Mouse (Mus musculus) forelimb bud, embryonic 11.5 days (tissue): ENCODE results near the gene Klhl12.
"Not testable (repeated sequence)": the region's sequence is repeated elsewhere in the genome, so short reads cannot be mapped to it uniquely, and the experiment has no call there.

ENCODE experiments used
- DNase-seq: peaks from one replicate; pipeline ENCODE4 v3.0.0-alpha.2; 2012; ENCODE audit warnings: low read depth, low spot score

Klhl12 gene

DNA sequence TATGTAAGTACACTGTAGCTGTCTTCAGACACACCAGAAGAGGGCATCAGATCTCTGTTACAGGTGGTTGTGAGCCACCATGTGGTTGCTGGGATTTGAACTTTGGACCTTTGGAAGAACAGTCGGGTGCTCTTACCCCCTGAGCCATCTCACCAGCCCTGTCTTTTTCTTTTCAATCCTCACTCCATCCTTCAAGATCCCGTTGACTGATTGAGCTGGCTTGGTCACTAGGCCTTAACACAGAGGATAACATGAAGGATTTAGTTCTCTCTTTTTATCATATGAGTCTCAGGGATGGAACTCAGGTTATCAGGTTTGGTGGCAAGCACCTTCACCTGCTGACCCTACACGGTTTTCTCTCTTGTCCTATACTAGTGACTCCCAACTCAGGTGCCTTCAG lies 6.8 kb upstream of the Klhl12 start:
- DNase-seq = not testable (repeated sequence)

DNA sequence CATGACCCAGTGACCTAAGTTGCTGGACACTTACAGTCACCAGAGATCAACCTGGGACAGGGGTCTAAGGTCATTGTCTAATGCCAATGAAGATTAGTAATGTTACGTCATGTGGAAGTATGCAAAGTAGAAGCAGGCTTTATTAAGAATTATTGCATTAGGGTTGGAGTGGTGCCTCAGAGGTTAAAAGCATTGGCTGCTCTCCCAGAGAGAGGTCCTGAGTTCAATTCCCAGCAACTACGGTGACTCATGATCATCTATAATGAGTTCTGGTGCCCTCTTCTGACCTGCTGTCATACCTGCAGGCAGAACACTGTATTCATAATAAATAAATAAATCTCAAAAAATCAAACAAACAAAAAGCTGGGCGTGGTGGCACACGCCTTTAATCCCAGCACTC lies 5.1 kb upstream of the Klhl12 start:
- DNase-seq = no peak

DNA sequence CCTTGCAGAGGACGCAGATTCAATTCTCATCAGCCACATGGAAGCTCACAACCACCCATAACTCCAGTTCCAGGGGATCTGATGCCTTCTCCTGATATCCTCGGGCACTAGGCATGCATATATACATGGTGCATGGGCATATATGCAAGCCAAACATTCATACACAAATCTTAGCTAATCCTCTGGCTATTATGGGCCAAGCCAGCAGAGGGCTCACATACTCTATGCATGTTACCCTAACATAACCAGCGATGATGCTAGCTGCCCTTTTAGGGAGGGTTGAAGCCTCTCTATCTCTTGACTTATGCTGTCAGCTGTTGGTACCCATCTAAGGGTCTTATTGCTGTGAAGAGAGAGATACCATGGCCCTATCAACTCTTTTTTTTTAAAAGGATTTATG lies 4.3 kb upstream of the Klhl12 start:
- DNase-seq = peak; percentile 25

DNA sequence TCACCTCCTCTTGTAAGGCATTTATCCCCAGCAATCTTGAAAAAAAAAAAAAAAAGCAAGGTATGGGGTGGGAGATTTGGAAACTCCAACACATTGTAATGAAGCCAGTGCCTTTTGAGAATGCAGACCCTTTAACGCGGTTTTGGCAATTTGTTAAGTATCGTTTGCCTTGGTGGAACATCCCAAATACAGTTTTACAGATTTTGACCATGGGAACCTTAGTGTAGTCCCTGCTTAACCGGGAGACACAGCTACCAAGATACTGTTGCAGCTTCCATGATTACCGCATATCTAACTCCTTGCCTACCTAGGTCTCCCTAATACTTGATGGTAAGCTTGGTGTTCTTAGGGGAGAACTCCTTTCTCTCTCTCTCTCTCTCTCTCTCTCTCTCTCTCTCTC lies 729 bp downstream of the Klhl12 start:
- no peak for DNase-seq

DNA sequence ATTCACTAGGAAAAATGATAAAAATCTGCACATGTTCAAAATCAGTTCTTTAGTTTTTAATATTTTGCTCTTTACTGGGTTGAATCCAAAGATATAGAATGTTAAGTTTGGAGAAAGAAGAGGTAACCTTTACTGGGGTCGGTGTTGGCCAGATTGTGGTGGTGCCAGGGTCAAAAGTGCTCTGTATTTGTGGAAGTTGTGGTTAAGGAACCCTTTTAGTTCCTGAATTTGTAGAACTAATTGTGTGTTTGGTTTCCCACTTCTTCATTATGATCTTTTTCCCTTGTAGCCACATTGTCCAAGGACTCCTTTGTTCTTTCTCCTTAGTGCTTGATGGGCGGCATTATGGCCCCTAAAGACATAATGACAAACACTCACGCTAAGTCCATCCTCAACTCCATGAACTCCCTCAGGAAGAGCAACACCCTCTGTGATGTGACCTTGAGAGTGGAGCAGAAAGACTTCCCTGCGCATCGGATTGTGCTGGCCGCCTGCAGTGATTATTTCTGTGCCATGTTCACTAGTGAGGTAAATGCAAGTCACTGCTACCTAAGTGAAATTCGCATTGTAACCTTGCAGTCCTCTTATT lies 2.9 kb downstream of the Klhl12 start:
- no peak for DNase-seq

DNA sequence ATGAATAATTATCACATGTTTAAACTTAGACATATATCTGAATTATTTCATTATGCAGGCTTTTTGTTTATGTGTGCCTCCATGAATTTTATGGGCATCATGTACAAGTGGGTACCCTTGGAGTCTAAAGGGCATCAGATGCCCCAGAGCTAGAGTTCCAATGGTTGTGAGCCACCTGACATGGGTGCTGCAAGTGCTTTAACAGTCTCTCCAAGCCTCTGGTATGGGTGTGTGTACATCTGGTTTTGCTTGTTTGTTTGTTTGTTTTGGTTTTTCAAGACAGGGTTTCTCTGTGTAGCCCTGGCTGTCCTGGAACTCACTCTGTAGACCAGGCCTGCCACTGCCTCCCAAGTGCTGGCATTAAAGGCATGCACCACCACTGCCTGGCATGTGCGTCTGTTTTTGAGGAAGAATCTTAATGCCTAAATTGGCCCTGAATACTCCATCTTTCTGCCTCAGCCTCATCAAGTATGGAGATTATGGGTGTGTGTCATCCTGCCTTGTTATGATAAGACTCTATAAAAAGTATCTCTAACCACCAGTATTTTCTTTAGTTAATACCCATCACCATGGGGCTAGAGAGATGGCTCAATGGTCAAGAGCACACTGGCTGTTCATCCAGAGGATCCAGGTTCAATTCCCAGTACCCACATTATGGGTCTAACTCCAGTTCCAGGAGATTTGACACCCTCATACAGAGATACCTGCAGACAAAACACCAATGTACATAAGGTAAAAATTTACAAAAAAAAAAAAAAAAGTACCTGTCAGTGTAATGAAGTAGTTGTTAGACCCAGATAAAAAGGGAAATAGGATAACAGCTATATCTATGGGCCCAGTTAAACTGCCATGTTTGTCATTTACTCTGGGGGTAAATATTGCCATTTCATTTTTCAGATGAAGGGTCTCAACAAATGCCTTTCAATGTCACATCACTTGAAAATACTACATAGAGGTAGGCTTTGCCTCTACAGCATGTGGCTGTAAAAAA lies 5.3 kb downstream of the Klhl12 start:
- DNase-seq = no peak

DNA sequence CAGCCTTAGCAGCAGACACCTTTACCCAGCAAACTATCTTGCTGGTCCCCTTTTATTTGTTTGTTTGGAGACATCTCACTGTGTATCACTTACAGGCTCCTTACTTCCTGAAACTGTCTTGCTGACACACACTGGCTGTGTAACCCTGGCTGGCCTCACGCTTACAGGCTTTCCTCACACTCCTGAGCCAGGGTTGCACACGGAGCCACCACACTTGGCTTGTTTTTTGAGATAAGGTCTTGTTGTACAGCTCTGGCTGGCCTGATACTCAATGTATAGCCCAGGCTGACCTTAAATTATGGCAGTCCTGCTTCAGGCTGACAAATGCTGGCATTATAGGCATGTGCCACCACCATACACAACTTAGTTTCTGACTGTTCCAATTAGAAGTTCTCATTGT lies 29.3 kb downstream of the Klhl12 start:
- no peak for DNase-seq

DNA sequence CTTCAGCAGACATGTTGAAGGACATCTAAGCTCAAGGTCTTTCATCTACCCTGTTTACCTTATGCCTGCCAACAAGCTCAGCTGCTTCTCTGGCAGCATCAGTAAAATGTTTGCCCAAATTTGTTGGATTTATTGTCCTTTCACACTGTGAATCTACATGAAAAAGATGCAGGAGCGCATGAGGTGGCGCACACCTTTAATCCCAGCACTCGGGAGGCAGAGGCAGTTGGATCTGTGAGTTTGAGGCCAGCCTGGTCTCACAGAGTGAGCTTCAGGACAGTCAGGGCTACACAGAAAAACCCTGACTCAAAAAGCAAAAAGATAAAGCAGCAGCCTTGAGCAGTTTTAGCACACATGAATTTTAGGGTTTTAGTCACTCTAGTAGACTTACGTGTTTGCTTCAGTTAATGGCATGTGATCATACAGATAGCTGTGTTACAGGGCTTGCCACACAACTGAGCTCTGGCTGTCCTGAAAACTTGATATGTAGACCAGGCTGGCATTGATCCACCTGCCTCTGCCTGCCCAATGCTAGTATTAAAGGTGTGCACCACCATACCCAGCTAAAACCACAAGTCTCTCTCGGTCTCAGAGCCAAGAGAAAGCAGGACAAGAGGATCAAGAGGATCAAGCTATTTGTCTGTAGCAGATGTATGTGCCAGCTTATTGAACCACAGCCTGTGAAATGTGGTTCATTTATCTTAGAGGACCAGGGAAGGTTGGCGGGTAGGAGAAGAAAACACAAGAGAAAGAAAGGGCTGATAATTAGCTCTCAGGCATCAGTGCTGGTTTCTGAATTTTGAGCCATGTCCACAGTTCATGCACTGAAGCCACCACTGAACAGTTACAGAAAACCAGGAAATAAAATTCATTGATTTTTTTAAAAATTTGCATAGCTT lies 35.8 kb downstream of the Klhl12 start:
- DNase-seq = no peak

DNA sequence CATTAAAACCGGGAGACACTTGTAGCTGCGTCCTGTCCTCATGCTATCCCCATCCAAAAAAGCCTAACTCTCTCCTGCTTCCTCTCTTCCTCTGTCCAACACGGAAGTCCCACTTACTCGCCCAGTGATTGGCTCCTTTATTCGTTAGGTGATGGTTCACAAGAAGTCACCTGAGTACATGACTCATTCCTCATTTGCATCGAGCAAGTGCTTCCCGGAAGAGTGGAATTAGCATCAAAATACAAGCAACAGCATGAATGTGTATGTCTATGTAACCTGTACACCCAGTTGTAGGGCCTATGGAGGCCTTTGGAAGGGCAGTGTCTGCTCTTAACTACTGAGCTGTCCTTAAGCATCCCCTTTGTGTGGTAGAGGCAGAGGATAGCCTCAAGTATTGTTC lies 36.9 kb downstream of the Klhl12 start:
- no peak for DNase-seq

DNA sequence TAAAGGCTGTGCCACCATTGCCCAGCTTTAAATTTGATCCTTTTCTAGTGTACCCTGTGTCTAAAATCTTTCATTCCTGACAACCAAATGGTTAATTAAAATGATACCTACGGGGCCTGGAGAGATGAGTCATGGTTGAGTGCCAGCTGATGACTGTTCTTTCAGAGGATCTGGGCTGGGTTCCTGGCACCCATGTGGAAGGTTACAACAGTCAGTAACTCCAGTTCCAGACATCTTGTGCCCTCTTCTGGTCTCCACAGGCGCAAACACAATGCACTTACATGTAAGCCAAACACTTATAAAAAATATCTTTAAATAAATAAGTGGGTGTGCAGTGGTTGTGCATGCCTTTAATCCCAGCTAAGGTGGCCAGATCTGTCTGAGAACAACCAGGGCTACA lies 38.2 kb downstream of the Klhl12 start:
- no peak for DNase-seq

DNA sequence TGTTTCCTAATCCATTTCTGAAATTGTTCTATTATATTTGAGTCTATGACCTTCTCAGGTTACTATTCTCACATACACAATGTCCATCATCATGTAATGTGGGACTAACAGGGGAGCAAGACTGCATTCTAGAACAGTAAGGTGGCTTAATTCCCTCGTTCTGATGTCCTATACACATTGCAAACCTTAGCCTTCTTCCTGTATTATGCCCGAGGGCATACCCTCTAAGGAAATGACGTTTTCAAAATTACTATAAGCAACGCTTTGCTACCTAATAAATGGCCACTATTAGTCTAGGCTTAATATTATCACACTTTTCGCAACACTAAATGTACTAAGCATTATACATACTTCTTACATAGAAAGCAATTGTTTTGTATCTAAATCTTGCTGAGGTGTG lies 38.6 kb downstream of the Klhl12 start:
- DNase-seq = no peak

DNA sequence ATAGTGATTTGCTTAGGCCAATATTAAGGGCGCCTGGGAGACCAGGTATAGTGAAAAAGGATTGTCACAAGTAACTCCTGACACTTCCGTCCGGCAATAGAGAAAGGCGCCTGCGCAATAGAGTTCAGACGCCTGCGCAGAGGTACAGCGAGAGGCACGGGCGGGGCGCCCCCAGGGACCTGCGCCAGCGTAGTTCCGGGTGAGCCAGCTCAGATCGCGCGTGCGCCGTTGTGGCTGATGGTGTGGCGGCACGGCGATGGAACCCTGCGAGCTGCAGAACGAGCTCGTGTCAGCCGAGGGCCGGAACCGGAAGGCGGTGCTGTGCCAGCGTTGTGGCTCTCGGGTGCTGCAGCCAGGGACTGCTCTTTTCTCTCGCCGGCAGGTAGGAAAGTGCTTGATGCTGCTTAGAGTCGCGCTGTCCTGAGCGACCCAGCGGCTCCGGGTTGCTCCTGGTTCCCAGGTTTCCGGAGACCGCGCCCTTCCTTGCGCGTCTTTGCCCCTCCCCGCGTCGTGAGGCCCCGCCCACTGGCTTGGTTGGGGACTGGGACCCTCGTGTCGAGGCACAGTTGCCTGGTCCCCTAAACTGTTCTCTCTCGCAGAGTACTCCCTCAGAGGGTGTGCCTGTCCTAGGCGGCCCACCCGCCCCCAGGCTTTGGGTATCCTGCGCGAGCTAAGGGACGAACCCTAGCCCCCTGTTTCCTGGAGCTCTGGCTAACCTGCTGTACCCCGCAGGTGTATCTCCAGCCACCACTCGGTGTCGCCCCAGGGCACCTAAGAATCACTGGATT lies 39.3 kb downstream of the Klhl12 start, which contains the start of gene Rabif:
Gene Rabif, plus strand, starts transcription at position 221 of the 788 bp plus-strand sequence.
- peak; percentile 98 for DNase-seq

DNA sequence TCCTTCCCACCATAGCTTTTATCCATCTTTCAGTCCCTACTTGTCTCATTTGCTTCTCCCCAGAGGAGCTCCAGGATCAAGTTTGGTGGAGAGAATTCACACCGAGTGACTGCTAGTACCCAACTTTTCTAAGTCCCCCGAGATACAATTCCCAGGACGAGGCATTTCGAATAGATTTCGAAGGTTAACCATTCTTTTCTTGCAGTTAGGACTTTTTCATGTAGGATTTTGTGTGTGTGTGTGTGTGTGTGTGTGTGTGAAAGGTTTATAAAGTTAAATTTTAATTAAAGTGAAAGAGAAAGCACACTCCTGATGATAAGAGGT lies 39.8 kb downstream of the Klhl12 start:
- DNase-seq = no peak

DNA sequence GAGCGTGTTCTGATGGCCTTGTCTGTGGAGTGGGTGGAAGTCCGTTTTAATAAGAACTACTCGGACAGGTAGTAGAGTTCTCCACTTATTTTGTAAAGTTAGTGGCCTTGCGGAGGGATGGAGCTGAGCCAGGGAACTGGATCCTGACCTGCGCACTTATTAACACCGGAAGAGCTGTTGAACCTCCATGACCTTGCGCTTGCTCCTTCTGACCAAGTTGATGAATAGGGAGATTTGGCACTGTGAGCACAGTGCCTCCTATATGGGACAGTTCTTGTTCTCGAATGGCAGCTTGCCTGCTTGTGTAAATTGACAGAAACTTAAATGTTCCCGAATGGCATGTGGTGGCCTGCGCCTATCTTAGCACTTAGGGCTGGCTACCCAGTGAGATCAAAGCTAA lies 40.7 kb downstream of the Klhl12 start:
- DNase-seq = no peak

DNA sequence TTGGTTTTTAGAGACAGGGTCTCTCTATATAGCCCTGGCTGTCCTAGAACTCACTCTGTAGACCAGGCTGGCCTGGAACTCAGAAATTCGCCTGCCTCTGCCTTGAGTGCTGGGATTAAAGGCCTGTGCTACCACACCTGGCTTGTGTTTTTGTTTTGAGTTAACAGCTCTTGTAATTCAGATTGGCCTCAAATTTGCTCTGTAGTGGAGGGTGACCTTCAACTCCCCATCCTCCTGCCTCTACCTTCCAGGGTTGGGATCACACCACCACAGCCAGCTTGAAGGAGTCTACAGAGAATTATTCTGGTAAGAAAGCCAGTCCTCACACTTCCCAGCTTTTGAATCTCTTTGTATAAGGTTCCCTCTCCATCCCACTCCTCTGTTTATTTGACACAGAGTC lies 45.6 kb downstream of the Klhl12 start:
- no peak for DNase-seq

DNA sequence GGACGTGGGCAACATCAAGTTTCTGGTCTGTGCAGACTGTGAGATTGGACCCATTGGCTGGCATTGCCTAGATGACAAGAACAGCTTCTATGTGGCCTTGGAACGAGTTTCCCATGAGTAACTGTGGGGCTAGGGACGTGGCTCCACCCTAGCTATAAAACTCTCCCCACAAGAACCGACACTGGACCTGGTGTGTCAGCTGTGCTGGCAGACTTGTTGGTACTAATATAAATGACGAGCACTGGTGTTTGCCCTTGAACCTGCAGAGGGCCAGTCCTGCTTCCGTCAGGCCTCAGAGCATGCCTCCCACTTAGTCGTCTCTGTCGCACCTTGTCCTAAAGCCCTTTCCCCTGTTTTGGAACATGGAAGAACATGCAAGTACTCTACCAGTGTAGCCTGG lies 50.9 kb downstream of the Klhl12 start:
- no peak for DNase-seq

DNA sequence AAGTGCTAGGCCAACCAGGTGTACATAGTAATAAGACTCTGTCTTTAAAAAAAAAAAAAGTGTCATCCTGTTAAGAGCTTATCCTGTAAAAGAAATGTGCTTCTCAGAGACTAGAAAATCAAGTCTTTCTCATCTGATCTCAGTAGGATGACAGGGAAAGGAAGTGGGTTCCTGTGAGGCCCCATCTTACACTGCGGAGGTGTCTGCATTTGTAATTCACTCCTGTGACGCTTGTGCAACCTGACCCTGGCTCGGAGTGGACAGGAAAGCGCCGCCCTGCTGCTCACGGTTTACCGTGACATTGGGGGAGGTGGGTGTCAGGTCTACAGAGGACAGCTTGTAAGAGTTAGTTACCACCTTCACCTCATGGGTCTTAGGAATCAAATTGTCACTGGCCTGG lies 54.7 kb downstream of the Klhl12 start:
- DNase-seq = no peak

DNA sequence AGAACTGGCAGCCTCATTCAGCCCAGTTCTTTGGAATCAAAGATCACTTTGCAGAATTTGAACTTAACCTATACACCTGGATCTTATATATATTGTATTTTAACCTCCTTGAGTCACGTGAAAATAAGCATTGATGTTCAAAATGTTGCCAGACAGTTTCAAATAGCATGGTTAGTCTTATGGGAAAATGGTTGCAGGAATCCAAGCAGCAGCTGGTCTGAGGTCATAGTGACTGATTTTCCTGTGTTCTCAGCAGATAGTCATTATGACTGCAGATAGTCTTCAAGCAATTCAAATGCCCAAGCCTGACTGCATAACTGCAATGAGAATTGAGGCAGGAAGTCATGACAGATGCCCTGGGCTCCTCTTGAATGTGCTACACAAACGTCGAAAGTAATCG lies 56.9 kb downstream of the Klhl12 start:
- DNase-seq = peak; percentile 51

DNA sequence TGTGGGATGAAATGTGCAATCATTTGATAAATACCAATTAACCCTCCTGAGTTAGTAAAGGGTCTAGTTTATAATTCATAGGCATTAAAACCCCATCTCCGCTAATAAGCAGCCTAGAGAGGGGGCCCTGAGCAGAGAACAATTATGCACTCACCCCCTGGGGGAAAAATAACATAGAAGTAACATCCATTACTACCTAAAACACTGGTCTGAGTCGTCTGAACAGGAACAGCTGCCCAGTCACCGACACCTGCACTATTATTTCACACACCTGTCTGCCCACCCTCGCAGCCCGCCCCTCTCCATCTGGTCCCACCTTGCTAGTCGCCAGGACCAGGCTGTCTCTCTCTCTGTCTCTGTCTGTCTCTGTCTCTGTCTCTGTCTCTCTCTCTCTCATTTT lies 57.3 kb downstream of the Klhl12 start:
- DNase-seq = no peak

DNA sequence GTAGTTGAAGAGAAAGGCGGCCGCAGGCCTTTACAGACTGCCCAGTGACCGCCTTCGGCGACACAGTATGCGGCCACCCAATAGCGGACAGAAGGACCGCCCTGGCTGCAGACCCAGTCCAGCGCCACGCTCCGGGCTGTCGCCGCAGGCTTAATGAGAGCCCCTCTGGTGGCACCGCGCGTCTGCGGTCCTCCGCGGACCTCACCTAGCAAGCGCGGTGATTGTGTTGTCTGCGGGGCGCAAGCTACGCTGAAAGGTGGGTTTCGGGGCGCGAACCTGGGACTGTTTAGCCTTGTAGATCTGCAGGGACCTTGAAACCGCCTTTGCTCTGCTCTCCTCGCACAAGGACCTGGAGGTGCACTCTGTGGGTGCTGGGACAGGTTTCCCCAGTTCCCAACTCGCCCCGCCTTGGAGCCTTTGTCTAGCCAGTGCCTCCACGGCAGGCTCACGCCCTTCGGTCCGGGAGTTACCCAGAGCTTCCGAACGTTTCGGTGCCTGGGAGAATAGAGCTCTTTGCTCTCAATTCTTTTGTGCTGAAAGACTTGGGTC lies 58.1 kb downstream of the Klhl12 start:
- DNase-seq = no peak
